Comparison of ENCODE assay signal across 15 mouse cellular contexts in the genomic region with DNA sequence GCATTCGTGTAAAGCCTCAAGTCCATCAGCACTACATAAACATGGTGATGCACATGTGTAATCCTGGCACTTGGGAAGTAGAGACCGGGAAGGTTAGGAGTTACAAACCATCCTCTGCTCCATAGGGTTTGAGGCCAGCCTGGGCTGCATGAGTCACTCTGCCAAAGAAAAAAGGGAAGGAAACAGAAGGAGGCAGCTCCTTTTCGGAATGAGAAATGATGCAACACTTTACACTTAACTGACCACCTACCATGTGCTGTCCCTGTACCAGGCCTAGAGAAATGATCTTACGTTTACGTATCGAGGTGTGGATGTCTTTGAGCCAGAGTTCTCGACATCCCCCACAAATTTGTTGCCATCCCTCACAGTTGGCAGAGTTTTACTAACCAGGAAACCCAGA. TPM values are rescaled to one million over a fixed set of nuclear protein-coding genes. Genes with fewer than 3 reads are reported as not detected.
DNase-seq lines count a peak whose midpoint lies in the region; ATAC-seq and TF ChIP-seq lines count a peak whose summit lies in the region.
"Had no signal": no experiment of that assay in that cellular context is flagged by ENCODE, and none has a peak within 500 bp of the region (broad histone marks: within the 10 kb centered on the region; RNA-seq: fewer than 3 reads in every experiment).

No protein-coding gene starts in this region.

- no peaks in the 10 kb centered on the region for H3K27me3 ChIP-seq in lung, postnatal 0 days (replicated peaks; ENCODE audit: insufficient read depth, low read length)
- H3K27me3 ChIP-seq: limb, embryonic 12.5 days; neural tube, embryonic 13.5 days had no signal

- no peak; the same call in 1 of the 2 replicates for ATAC-seq in lung, postnatal 0 days
- ATAC-seq in granulocyte monocyte progenitor cell, adult 5-6 weeks (replicated peaks; ENCODE audit: poor library complexity, severe bottlenecking) = peak; percentile 83

- no peak for TF ChIP-seq CTCF in gastrocnemius, adult 2 months (IDR thresholded peaks at IDR 0.05)
- no peak for TF ChIP-seq CTCF in lung, postnatal 0 days (IDR thresholded peaks at IDR 0.05)
- no peak for TF ChIP-seq CTCF in olfactory bulb, adult 2 months (IDR thresholded peaks at IDR 0.05; ENCODE audit: insufficient read depth, low read depth, low read length)

- intact Hi-C loops in gastrocnemius, adult 2 months (cut with DNase I) = no loop called here
- intact Hi-C loops in gastrocnemius, postnatal 36 days (cut with DNase I) = no loop called here

- peaks cover 21% of the 10 kb centered on the region for H3K4me1 ChIP-seq in lung, postnatal 0 days (ENCODE audit: insufficient read depth, low read depth, low read length)
- peaks cover 29% of the 10 kb centered on the region for H3K4me1 ChIP-seq in olfactory bulb, adult 2 months (ENCODE audit: control insufficient read depth, insufficient read depth, low read length)
- H3K4me1 ChIP-seq: limb, embryonic 12.5 days had no signal

- no peak for TF ChIP-seq EP300 in lung, postnatal 0 days (IDR thresholded peaks at IDR 0.05)

- H3K36me3 ChIP-seq in lung, postnatal 0 days (ENCODE audit: insufficient read depth, low read length) = no peaks in the 10 kb centered on the region
- H3K36me3 ChIP-seq: neural tube, embryonic 13.5 days had no signal

- H3K27ac ChIP-seq in gastrocnemius, adult 2 months = peak overlapping the region; percentile 88
- H3K27ac ChIP-seq in lung, postnatal 0 days (ENCODE audit: low read length) = peak overlapping the region; percentile 21; the same call in 1 of the 2 replicates
- 0 out of 2 replicates have a peak overlapping the region, but pooled peaks have one; percentile 18 for H3K27ac ChIP-seq in olfactory bulb, adult 2 months (ENCODE audit: insufficient read depth, low read depth, low read length)
- H3K27ac ChIP-seq: limb, embryonic 12.5 days; neural tube, embryonic 13.5 days had no signal

- no peak for TF ChIP-seq POLR2A in olfactory bulb, adult 2 months (IDR thresholded peaks at IDR 0.05; ENCODE audit: insufficient read depth, low read depth, low read length)

- H3K9ac ChIP-seq in lung, postnatal 0 days (replicated peaks; ENCODE audit: low read depth) = no peak overlapping the region
- H3K9ac ChIP-seq: neural tube, embryonic 13.5 days had no signal

- WGBS in lung, postnatal 0 days = 68% methylated on average over 7 of the region's 7 CpGs
- 71% methylated on average over 7 of the region's 7 CpGs for WGBS in olfactory bulb, adult 2 months

- no peaks in the 10 kb centered on the region for H3K9me3 ChIP-seq in lung, postnatal 0 days (ENCODE audit: low read length)
- H3K9me3 ChIP-seq: limb, embryonic 12.5 days; neural tube, embryonic 13.5 days had no signal

- DNase-seq in gastrocnemius, adult 2 months = no peak
- DNase-seq in gastrocnemius, postnatal 36 days = no peak
- DNase-seq in lung, postnatal 0 days (ENCODE audit: low spot score) = peak; percentile 33
- no peak for DNase-seq in lung, postnatal 4 days
- DNase-seq in testis, postnatal 10 days (ENCODE audit: low spot score) = no peak
- no peak for DNase-seq in gastrocnemius, postnatal 25 days
- DNase-seq: adrenal gland, adult 8-10 months; cerebellum, adult 8-10 months; kidney, postnatal 10 days; midbrain, embryonic 14.5 days; thymus, postnatal 14 days had no signal

- H3K4me3 ChIP-seq in gastrocnemius, adult 2 months = no peak overlapping the region
- H3K4me3 ChIP-seq in lung, postnatal 0 days (ENCODE audit: low read depth, low read length) = no peak overlapping the region
- H3K4me3 ChIP-seq in olfactory bulb, adult 2 months (ENCODE audit: insufficient read depth, low read depth, low read length) = no peak overlapping the region
- H3K4me3 ChIP-seq: limb, embryonic 12.5 days; neural tube, embryonic 13.5 days had no signal

- H3K4me2 ChIP-seq in lung, postnatal 0 days (replicated peaks; ENCODE audit: low read depth, low read length) = no peak overlapping the region
- H3K4me2 ChIP-seq: limb, embryonic 12.5 days; neural tube, embryonic 13.5 days had no signal

RNA-seq across cellular contexts. Expression of gene Dnm2, which starts 28.3 kb away (rescaled TPM):
- 10 to 100 TPM; 38.2 to 41.8 TPM for total RNA-seq in gastrocnemius, adult 2 months (2021)
- 10 to 100 TPM; 36.8 to 37.2 TPM for total RNA-seq in gastrocnemius, postnatal 36 days (2021)
- 79.8 and 81.1 TPM in 2 replicates for polyA plus RNA-seq in lung, postnatal 0 days (2015; fragmentation: Nextera tagmentation; extraction: Ambion mirVana)
- 76.9 and 91.2 TPM in 2 replicates for total RNA-seq in granulocyte monocyte progenitor cell, adult 5-6 weeks (2014; fragmentation: Nextera tagmentation)
- 87.7 and 113 TPM in 2 replicates for total RNA-seq in granulocyte monocyte progenitor cell, adult 5-6 weeks (2017)
- polyA plus RNA-seq in olfactory bulb, adult 2 months (2012; ENCODE audit: insufficient read depth, insufficient read length, low replicate concordance, missing spikeins) = 371 TPM in 1 of 2 replicates, not detected in the other
- 10 to 100 TPM; 39.9 to 41.6 TPM for total RNA-seq in gastrocnemius, postnatal 25 days (2021)

RNA-seq across cellular contexts. Expression of gene Qtrt1, which starts 41.4 kb away (rescaled TPM):
- total RNA-seq in gastrocnemius, adult 2 months (2021) = 1 to 10 TPM; 7.0 to 8.4 TPM
- total RNA-seq in gastrocnemius, postnatal 36 days (2021) = 1 to 10 TPM; 5.2 to 6.2 TPM
- polyA plus RNA-seq in lung, postnatal 0 days (2015; fragmentation: Nextera tagmentation; extraction: Ambion mirVana) = 17.4 and 20.6 TPM in 2 replicates
- total RNA-seq in granulocyte monocyte progenitor cell, adult 5-6 weeks (2014; fragmentation: Nextera tagmentation) = 40.4 and 45.7 TPM in 2 replicates
- total RNA-seq in granulocyte monocyte progenitor cell, adult 5-6 weeks (2017) = 21.2 and 34.9 TPM in 2 replicates
- polyA plus RNA-seq in olfactory bulb, adult 2 months (2012; ENCODE audit: insufficient read depth, insufficient read length, low replicate concordance, missing spikeins) = not detected in 2 replicates
- 1 to 10 TPM; 5.3 to 7.7 TPM for total RNA-seq in gastrocnemius, postnatal 25 days (2021)

RNA-seq across cellular contexts. Expression of gene Tmed1, which starts 57.0 kb away (rescaled TPM):
- total RNA-seq in gastrocnemius, adult 2 months (2021) = 10 to 100 TPM; 28.9 to 35.8 TPM
- 10 to 100 TPM; 24.4 to 34.9 TPM for total RNA-seq in gastrocnemius, postnatal 36 days (2021)
- polyA plus RNA-seq in lung, postnatal 0 days (2015; fragmentation: Nextera tagmentation; extraction: Ambion mirVana) = 60.8 and 71.3 TPM in 2 replicates
- total RNA-seq in granulocyte monocyte progenitor cell, adult 5-6 weeks (2014; fragmentation: Nextera tagmentation) = 8.4 and 13.9 TPM in 2 replicates
- 17.4 and 23.6 TPM in 2 replicates for total RNA-seq in granulocyte monocyte progenitor cell, adult 5-6 weeks (2017)
- not detected in 2 replicates for polyA plus RNA-seq in olfactory bulb, adult 2 months (2012; ENCODE audit: insufficient read depth, insufficient read length, low replicate concordance, missing spikeins)
- total RNA-seq in gastrocnemius, postnatal 25 days (2021) = 10 to 100 TPM; 27.6 to 28.1 TPM

Comparison
In these comparisons a context has a peak if more than half of its experiments do, and no peak if none do; other contexts are left out.
1. H3K27ac ChIP-seq: peak in every context shown above with its lines; median percentile 88 in gastrocnemius, adult 2 months; 21 in lung, postnatal 0 days; 18 in olfactory bulb, adult 2 months.